Mouse (Mus musculus) lung, postnatal 0 days (tissue): ENCODE results near the gene Ston2.

Source experiments
- CTCF ChIP-seq: IDR thresholded peaks from 2 replicates; pipeline ENCODE4 v1.5.1; 2016; ENCODE audit warnings: antibody characterized with exemption, mild to moderate bottlenecking
- EP300 ChIP-seq: IDR thresholded peaks from 2 replicates; pipeline ENCODE4 v1.6.1; 2016; ENCODE audit warnings: antibody characterized with exemption, mild to moderate bottlenecking, control low read depth

DNA sequence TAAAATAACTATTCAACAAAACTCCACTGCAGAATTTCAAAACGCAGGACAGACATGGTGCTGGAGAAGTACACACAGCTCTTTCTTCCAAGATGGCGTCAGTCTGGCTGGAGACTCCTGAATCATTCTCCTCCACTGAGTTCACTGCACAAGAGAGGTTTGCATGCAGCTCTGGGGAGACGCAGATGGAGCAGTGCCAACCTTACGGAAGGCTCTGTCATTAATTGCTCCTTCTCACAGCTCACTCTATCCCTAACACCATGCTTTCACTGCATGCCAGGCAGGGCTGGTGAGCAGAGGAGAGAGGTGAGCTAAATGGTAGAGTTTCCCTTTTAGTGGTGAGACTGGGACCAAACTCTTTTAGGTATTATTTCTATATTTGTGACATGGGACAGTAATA lies 80.4 kb downstream of the Ston2 start:
- TF ChIP-seq CTCF (no peak), EP300 (no peak)
